26 mouse cellular contexts compared by ENCODE assay signal in genomic region chr3:30573549-30573948, GRCm38 (mm10). TPM values are rescaled to one million over a fixed set of nuclear protein-coding genes. Genes with fewer than 3 reads are reported as not detected.
DNase-seq lines count a peak whose midpoint lies in the region; ATAC-seq and TF ChIP-seq lines count a peak whose summit lies in the region.
"Had no signal": no experiment of that assay in that cellular context is flagged by ENCODE, and none has a peak within 500 bp of the region (broad histone marks: within the 10 kb centered on the region; RNA-seq: fewer than 3 reads in every experiment).

No protein-coding gene starts in this region.

- H3K4me3 ChIP-seq in midbrain, embryonic 11.5 days (ENCODE audit: low read depth, low read length) = no peak overlapping the region
- no peak overlapping the region for H3K4me3 ChIP-seq in midbrain, embryonic 13.5 days (replicated peaks)
- no peak overlapping the region for H3K4me3 ChIP-seq in ES-E14 (ENCODE audit: insufficient read depth in 1 of 2, low read depth in 1 of 2, low read length in 2 of 2, poor library complexity in 1 of 2, severe bottlenecking in 1 of 2)
- no peak overlapping the region for H3K4me3 ChIP-seq in forebrain, embryonic 12.5 days (replicated peaks)
- H3K4me3 ChIP-seq: embryonic facial prominence, embryonic 10.5 days; embryonic facial prominence, embryonic 12.5 days had no signal

- H3K4me1 ChIP-seq in midbrain, embryonic 11.5 days (ENCODE audit: control insufficient read depth, insufficient read depth, low read length) = no peaks in the 10 kb centered on the region
- H3K4me1 ChIP-seq in midbrain, embryonic 13.5 days (replicated peaks) = no peaks in the 10 kb centered on the region
- peaks cover 0 to 6% of the 10 kb centered on the region in 2 experiments; a peak in 3 of 4 replicates for H3K4me1 ChIP-seq in ES-E14 (ENCODE audit: control insufficient read depth in 2 of 2, insufficient read depth in 2 of 2, low read length in 2 of 2, poor library complexity in 1 of 2)
- H3K4me1 ChIP-seq in forebrain, embryonic 12.5 days = no peaks in the 10 kb centered on the region
- H3K4me1 ChIP-seq: embryonic facial prominence, embryonic 10.5 days; embryonic facial prominence, embryonic 12.5 days had no signal

- in situ Hi-C loops in ES-E14 (cut with MboI; ENCODE audit: low sequenced_read_pairs in 2 of 2, unreplicated experiment in 2 of 2) = no loop called here

- WGBS in midbrain, embryonic 11.5 days = 9% methylated on average over 2 of the region's 2 CpGs
- WGBS in midbrain, embryonic 13.5 days = 12% methylated on average over 2 of the region's 2 CpGs
- 4% methylated on average over 2 of the region's 2 CpGs for WGBS in forebrain, embryonic 12.5 days

- H3K9ac ChIP-seq in midbrain, embryonic 11.5 days (ENCODE audit: low read length) = no peak overlapping the region
- H3K9ac ChIP-seq in midbrain, embryonic 13.5 days (replicated peaks) = no peak overlapping the region
- H3K9ac ChIP-seq in ES-E14 (ENCODE audit: insufficient read depth, low read depth, low read length, poor library complexity, severe bottlenecking) = no peak overlapping the region
- no peak overlapping the region for H3K9ac ChIP-seq in forebrain, embryonic 12.5 days
- H3K9ac ChIP-seq: embryonic facial prominence, embryonic 12.5 days had no signal

- no peak overlapping the region for H3K4me2 ChIP-seq in midbrain, embryonic 11.5 days
- no peak overlapping the region for H3K4me2 ChIP-seq in midbrain, embryonic 13.5 days (replicated peaks)
- H3K4me2 ChIP-seq in forebrain, embryonic 12.5 days = no peak overlapping the region
- H3K4me2 ChIP-seq: embryonic facial prominence, embryonic 12.5 days had no signal

- H3K27ac ChIP-seq in midbrain, embryonic 11.5 days (ENCODE audit: low read depth, low read length) = no peak overlapping the region
- H3K27ac ChIP-seq in midbrain, embryonic 13.5 days = no peak overlapping the region
- H3K27ac ChIP-seq in ES-E14 (ENCODE audit: insufficient read depth, low read depth, low read length, poor library complexity, severe bottlenecking) = peak overlapping the region; percentile 62; the same call in 1 of the 2 replicates
- no peak overlapping the region for H3K27ac ChIP-seq in forebrain, embryonic 12.5 days
- H3K27ac ChIP-seq: embryonic facial prominence, embryonic 10.5 days; embryonic facial prominence, embryonic 12.5 days had no signal

- DNase-seq in midbrain, embryonic 11.5 days (ENCODE audit: low spot score, missing footprints) = peak; percentile 35
- DNase-seq in ES-E14 (ENCODE audit: low read depth, low spot score) = peak; percentile 19
- DNase-seq in ZHBTc4 (ENCODE audit: low read depth, low spot score) = peak; percentile 69
- DNase-seq in embryo, embryonic 11 days = no peak
- DNase-seq: adrenal gland, adult 2 months; adrenal gland, postnatal 10 days; adrenal gland, postnatal 25 days; B cell, adult 2 months; cerebellum, adult 11 months; cerebellum, adult 18-20 months; cerebellum, adult 8-10 months; cerebellum, adult 9-11 months; cerebellum, postnatal 14 days; cerebellum, postnatal 36 days had no signal

- no peaks in the 10 kb centered on the region for H3K36me3 ChIP-seq in midbrain, embryonic 11.5 days (ENCODE audit: control insufficient read depth, insufficient read depth, low read length)
- no peaks in the 10 kb centered on the region for H3K36me3 ChIP-seq in midbrain, embryonic 13.5 days
- H3K36me3 ChIP-seq in ES-E14 (ENCODE audit: control insufficient read depth, insufficient read depth, low read length, poor library complexity, severe bottlenecking) = no peaks in the 10 kb centered on the region
- no peaks in the 10 kb centered on the region for H3K36me3 ChIP-seq in forebrain, embryonic 12.5 days (replicated peaks)
- H3K36me3 ChIP-seq: embryonic facial prominence, embryonic 10.5 days; embryonic facial prominence, embryonic 12.5 days had no signal

- ATAC-seq in midbrain, embryonic 11.5 days (ENCODE audit: low FRiP score) = no peak
- no peak for ATAC-seq in midbrain, embryonic 13.5 days
- ATAC-seq in forebrain, embryonic 12.5 days (ENCODE audit: low FRiP score) = no peak
- ATAC-seq: CD4-positive, CD25-positive, alpha-beta regulatory T cell, adult 4 months; forebrain, embryonic 14.5 days; forebrain, embryonic 16.5 days had no signal

- H3K27me3 ChIP-seq in midbrain, embryonic 11.5 days (ENCODE audit: control insufficient read depth, insufficient read depth, low read length) = no peaks in the 10 kb centered on the region
- H3K27me3 ChIP-seq in midbrain, embryonic 13.5 days = no peaks in the 10 kb centered on the region
- H3K27me3 ChIP-seq in forebrain, embryonic 12.5 days = no peaks in the 10 kb centered on the region
- H3K27me3 ChIP-seq: CH12.LX; embryonic facial prominence, embryonic 12.5 days had no signal

- H3K9me3 ChIP-seq in midbrain, embryonic 11.5 days (ENCODE audit: control insufficient read depth, low read length) = no peaks in the 10 kb centered on the region
- H3K9me3 ChIP-seq in midbrain, embryonic 13.5 days = no peaks in the 10 kb centered on the region
- no peaks in the 10 kb centered on the region for H3K9me3 ChIP-seq in ES-E14 (ENCODE audit: control insufficient read depth, insufficient read depth, low read depth, low read length)
- H3K9me3 ChIP-seq in forebrain, embryonic 12.5 days = no peaks in the 10 kb centered on the region
- H3K9me3 ChIP-seq: embryonic facial prominence, embryonic 10.5 days; embryonic facial prominence, embryonic 12.5 days had no signal

TF ChIP-seq in ES-E14, 5 proteins besides CTCF, POLR2A, EP300 and RAD21:
- TF ChIP-seq MAFK (IDR thresholded peaks at IDR 0.05; ENCODE audit: insufficient read depth, low read depth, low read length) (no peak), CHD2 (IDR thresholded peaks at IDR 0.05; ENCODE audit: low read depth, low read length) (no peak), ZNF384 (IDR thresholded peaks at IDR 0.05; ENCODE audit: low read depth, low read length) (no peak), ZC3H11A (IDR thresholded peaks at IDR 0.05; ENCODE audit: borderline replicate concordance, low read depth, low read length) (no peak), HCFC1 (IDR thresholded peaks at IDR 0.05; ENCODE audit: borderline replicate concordance, insufficient read depth, low read length) (no peak)
TF ChIP-seq in ES-E14: peak in this region for 0.

RNA-seq across cellular contexts. Expression of gene Mecom, which starts 25.7 kb away (rescaled TPM):
- polyA plus RNA-seq in midbrain, embryonic 11.5 days (2014; fragmentation: Nextera tagmentation; extraction: Ambion mirVana) = 32.7 and 37.1 TPM in 2 replicates
- polyA plus RNA-seq in midbrain, embryonic 13.5 days (2015; fragmentation: Nextera tagmentation; extraction: Ambion mirVana) = 11.1 and 13.4 TPM in 2 replicates
- total RNA-seq in ES-E14 (2012; rRNA removed) = 2.1 and 2.3 TPM in 2 replicates
- polyA plus RNA-seq in forebrain, embryonic 12.5 days (2016; fragmentation: Nextera tagmentation; extraction: Ambion mirVana) = 12.1 and 12.2 TPM in 2 replicates
- total RNA-seq: CH12.LX had no signal

RNA-seq across cellular contexts. Expression of gene Actrt3, which starts 26.2 kb away (rescaled TPM):
- 0.15 TPM in 2 replicates for polyA plus RNA-seq in midbrain, embryonic 11.5 days (2014; fragmentation: Nextera tagmentation; extraction: Ambion mirVana)
- polyA plus RNA-seq in midbrain, embryonic 13.5 days (2015; fragmentation: Nextera tagmentation; extraction: Ambion mirVana) = 0.17 and 0.23 TPM in 2 replicates
- total RNA-seq in ES-E14 (2012; rRNA removed) = not detected in 2 replicates
- not detected in 2 replicates for polyA plus RNA-seq in forebrain, embryonic 12.5 days (2016; fragmentation: Nextera tagmentation; extraction: Ambion mirVana)
- total RNA-seq: adrenal gland, adult 2 months; adrenal gland, postnatal 10 days; adrenal gland, postnatal 25 days; adrenal gland, postnatal 4 days; common myeloid progenitor, adult 5-6 weeks had no signal
- polyA plus RNA-seq: adrenal gland, adult 2 months; embryonic facial prominence, embryonic 10.5 days; embryonic facial prominence, embryonic 12.5 days; embryonic facial prominence, embryonic 14.5 days; forebrain, embryonic 11.5 days had no signal

RNA-seq across cellular contexts. Expression of gene Mynn, which starts 28.3 kb away (rescaled TPM):
- polyA plus RNA-seq in midbrain, embryonic 11.5 days (2014; fragmentation: Nextera tagmentation; extraction: Ambion mirVana) = 37.5 and 38.7 TPM in 2 replicates
- 35.4 and 39.6 TPM in 2 replicates for polyA plus RNA-seq in midbrain, embryonic 13.5 days (2015; fragmentation: Nextera tagmentation; extraction: Ambion mirVana)
- total RNA-seq in ES-E14 (2012; rRNA removed) = 17.1 and 18.5 TPM in 2 replicates
- polyA plus RNA-seq in forebrain, embryonic 12.5 days (2016; fragmentation: Nextera tagmentation; extraction: Ambion mirVana) = 35.1 and 38.1 TPM in 2 replicates
